Mouse (Mus musculus): ENCODE results near the gene Pkig. TPM values are rescaled to one million over a fixed set of nuclear protein-coding genes. Genes with fewer than 3 reads are reported as not detected.
"Not testable (repeated sequence)": the region's sequence is repeated elsewhere in the genome, so short reads cannot be mapped to it uniquely, and the experiment has no call there.

The Pkig gene
- total and polyA plus RNA-seq, 2 experiments: 13.2 to 35.0 TPM

- H3K4me1 ChIP-seq (ENCODE audit: control insufficient read depth, insufficient read depth, low read length): 0 out of 2 replicates have a peak, but pooled peaks cover 6% of the 10 kb centered on the region
- TF ChIP-seq POLR2A (IDR thresholded peaks at IDR 0.05; ENCODE audit: extremely low read depth, insufficient read depth, low read length) (no peak), CTCF (IDR thresholded peaks at IDR 0.05; ENCODE audit: low read depth, low read length) (no peak)
- 26% methylated on average over 8 of the region's 8 CpGs for WGBS
- no peaks in the 10 kb centered on the region for H3K79me2 ChIP-seq (ENCODE audit: control insufficient read depth, insufficient read depth, low read length)
- no peaks in the 10 kb centered on the region for H3K27me3 ChIP-seq (ENCODE audit: control insufficient read depth, insufficient read depth, low read length)
- peaks cover 82% of the 10 kb centered on the region for H3K36me3 ChIP-seq (ENCODE audit: control insufficient read depth, insufficient read depth, low read length)
- no peak overlapping the region for H3K27ac ChIP-seq (replicated peaks; ENCODE audit: insufficient read depth, low read depth, low read length)
- peak; percentile 70 for DNase-seq (ENCODE audit: extremely low read depth, low read depth, low spot score)
- H3K9ac ChIP-seq (ENCODE audit: low read depth, low read length): no peak overlapping the region
- H3K4me3 ChIP-seq (ENCODE audit: insufficient read depth, low read depth, low read length): no peak overlapping the region
Observed at GRCm38 (mm10) chr2:163620451-163620850, 37.7 kb upstream of the Pkig start.

GRCm38 (mm10) chr2:163621401-163621800 lies 36.8 kb upstream of the Pkig start:
- H3K27ac ChIP-seq (replicated peaks; ENCODE audit: insufficient read depth, low read depth, low read length); H3K4me1 ChIP-seq (ENCODE audit: control insufficient read depth, insufficient read depth, low read length); H3K79me2 ChIP-seq (ENCODE audit: control insufficient read depth, insufficient read depth, low read length); H3K27me3 ChIP-seq (ENCODE audit: control insufficient read depth, insufficient read depth, low read length); H3K9ac ChIP-seq (ENCODE audit: low read depth, low read length); H3K4me3 ChIP-seq (ENCODE audit: insufficient read depth, low read depth, low read length); DNase-seq (ENCODE audit: extremely low read depth, low read depth, low spot score): not testable (repeated sequence)
- WGBS: 85% methylated on average over 3 of the region's 3 CpGs
- peaks cover 86% of the 10 kb centered on the region for H3K36me3 ChIP-seq (ENCODE audit: control insufficient read depth, insufficient read depth, low read length)

DNA sequence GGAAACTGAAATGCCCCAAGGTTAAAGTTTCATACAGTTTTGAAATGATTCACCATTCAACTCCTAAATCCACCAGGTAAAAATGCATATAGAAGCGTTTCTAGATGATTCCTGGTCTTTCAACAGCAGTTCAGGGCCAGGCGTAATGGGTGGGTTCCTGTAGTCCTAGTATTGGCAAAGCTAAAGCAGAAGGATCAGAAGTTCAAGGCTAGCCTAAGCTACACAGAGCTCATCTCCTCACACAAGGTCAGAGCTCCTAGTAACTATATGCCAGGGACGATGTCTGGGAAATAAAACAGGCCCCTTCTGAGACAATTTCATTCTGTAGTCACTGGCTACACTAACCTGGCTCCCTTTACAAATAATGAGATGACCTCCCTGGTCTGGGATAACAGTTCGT lies 27.0 kb upstream of the Pkig start:
- H3K36me3 ChIP-seq (ENCODE audit: control insufficient read depth, insufficient read depth, low read length): peaks cover 79% of the 10 kb centered on the region
- TF ChIP-seq POLR2A (IDR thresholded peaks at IDR 0.05; ENCODE audit: extremely low read depth, insufficient read depth, low read length) (no peak), CTCF (IDR thresholded peaks at IDR 0.05; ENCODE audit: low read depth, low read length) (no peak)
- no peak for DNase-seq (ENCODE audit: extremely low read depth, low read depth, low spot score)
- 92% methylated on average over 4 of the region's 4 CpGs for WGBS
- H3K4me1 ChIP-seq (ENCODE audit: control insufficient read depth, insufficient read depth, low read length): no peaks in the 10 kb centered on the region
- no peak overlapping the region for H3K9ac ChIP-seq (ENCODE audit: low read depth, low read length)
- no peaks in the 10 kb centered on the region; the same call in 1 of the 2 replicates for H3K79me2 ChIP-seq (ENCODE audit: control insufficient read depth, insufficient read depth, low read length)
- H3K4me3 ChIP-seq (ENCODE audit: insufficient read depth, low read depth, low read length): no peak overlapping the region
- H3K27me3 ChIP-seq (ENCODE audit: control insufficient read depth, insufficient read depth, low read length): no peaks in the 10 kb centered on the region
- no peak overlapping the region for H3K27ac ChIP-seq (replicated peaks; ENCODE audit: insufficient read depth, low read depth, low read length)

DNA sequence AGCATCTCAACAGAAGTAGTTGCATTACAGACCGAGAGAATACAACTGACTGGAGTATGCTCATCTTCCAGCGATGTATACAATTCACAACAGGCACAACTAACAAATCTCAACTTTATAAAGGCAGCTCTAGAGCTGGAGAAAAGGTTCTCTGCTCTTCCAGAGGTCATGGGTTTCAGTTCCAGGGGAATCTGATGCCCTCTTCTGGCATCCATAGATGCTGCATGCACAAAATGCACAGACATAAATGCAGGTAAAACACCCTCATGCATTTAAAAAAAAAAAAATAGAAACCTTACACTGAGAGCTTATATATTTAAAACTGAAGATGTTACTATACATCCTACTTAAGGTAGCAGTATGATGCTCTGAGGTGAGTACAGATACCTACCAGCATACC lies 26.5 kb upstream of the Pkig start:
- no peak for DNase-seq (ENCODE audit: extremely low read depth, low read depth, low spot score)
- Histone ChIP-seq H3K9ac (ENCODE audit: low read depth, low read length) (no peak overlapping the region), H3K27ac (replicated peaks; ENCODE audit: insufficient read depth, low read depth, low read length) (no peak overlapping the region), H3K4me1 (ENCODE audit: control insufficient read depth, insufficient read depth, low read length) (no peaks in the 10 kb centered on the region; the same call in 1 of the 2 replicates), H3K27me3 (ENCODE audit: control insufficient read depth, insufficient read depth, low read length) (no peaks in the 10 kb centered on the region), H3K79me2 (ENCODE audit: control insufficient read depth, insufficient read depth, low read length) (no peaks in the 10 kb centered on the region; the same call in 1 of the 2 replicates), H3K36me3 (ENCODE audit: control insufficient read depth, insufficient read depth, low read length) (peaks cover 78% of the 10 kb centered on the region), H3K4me3 (ENCODE audit: insufficient read depth, low read depth, low read length) (no peak overlapping the region)
- WGBS: 94% methylated on average over 2 of the region's 2 CpGs
- TF ChIP-seq POLR2A (IDR thresholded peaks at IDR 0.05; ENCODE audit: extremely low read depth, insufficient read depth, low read length): no peak
- no peak for TF ChIP-seq CTCF (IDR thresholded peaks at IDR 0.05; ENCODE audit: low read depth, low read length)

- peaks cover 71% of the 10 kb centered on the region for H3K36me3 ChIP-seq (ENCODE audit: control insufficient read depth, insufficient read depth, low read length)
- no peak overlapping the region for H3K4me3 ChIP-seq (ENCODE audit: insufficient read depth, low read depth, low read length)
- DNase-seq (ENCODE audit: extremely low read depth, low read depth, low spot score): no peak
- H3K27me3 ChIP-seq (ENCODE audit: control insufficient read depth, insufficient read depth, low read length): no peaks in the 10 kb centered on the region
- WGBS: 84% methylated on average over 2 of the region's 2 CpGs
- no peak for TF ChIP-seq POLR2A (IDR thresholded peaks at IDR 0.05; ENCODE audit: extremely low read depth, insufficient read depth, low read length)
- TF ChIP-seq CTCF (IDR thresholded peaks at IDR 0.05; ENCODE audit: low read depth, low read length): no peak
- peaks cover 14% of the 10 kb centered on the region; the same call in 1 of the 2 replicates for H3K79me2 ChIP-seq (ENCODE audit: control insufficient read depth, insufficient read depth, low read length)
- H3K27ac ChIP-seq (replicated peaks; ENCODE audit: insufficient read depth, low read depth, low read length): no peak overlapping the region
- peaks cover 15% of the 10 kb centered on the region for H3K4me1 ChIP-seq (ENCODE audit: control insufficient read depth, insufficient read depth, low read length)
- H3K9ac ChIP-seq (ENCODE audit: low read depth, low read length): no peak overlapping the region
Observed at GRCm38 (mm10) chr2:163634211-163634610, 24.0 kb upstream of the Pkig start.

- Histone ChIP-seq H3K27me3 (ENCODE audit: control insufficient read depth, insufficient read depth, low read length) (no peaks in the 10 kb centered on the region), H3K4me3 (ENCODE audit: insufficient read depth, low read depth, low read length) (no peak overlapping the region), H3K79me2 (ENCODE audit: control insufficient read depth, insufficient read depth, low read length) (peaks cover 27% of the 10 kb centered on the region), H3K36me3 (ENCODE audit: control insufficient read depth, insufficient read depth, low read length) (peaks cover 59% of the 10 kb centered on the region), H3K4me1 (ENCODE audit: control insufficient read depth, insufficient read depth, low read length) (peaks cover 22% of the 10 kb centered on the region), H3K9ac (ENCODE audit: low read depth, low read length) (no peak overlapping the region), H3K27ac (replicated peaks; ENCODE audit: insufficient read depth, low read depth, low read length) (no peak overlapping the region)
- no peak for DNase-seq (ENCODE audit: extremely low read depth, low read depth, low spot score)
- WGBS: 40% methylated on average over 2 of the region's 2 CpGs
- TF ChIP-seq CTCF (IDR thresholded peaks at IDR 0.05; ENCODE audit: low read depth, low read length) (no peak), POLR2A (IDR thresholded peaks at IDR 0.05; ENCODE audit: extremely low read depth, insufficient read depth, low read length) (no peak)
Observed at GRCm38 (mm10) chr2:163636057-163636456, 22.1 kb upstream of the Pkig start.
